Mouse (Mus musculus) MEL (cell line): ENCODE measurements around the gene Aco2. TPM values are rescaled to one million over a fixed set of nuclear protein-coding genes. Genes with fewer than 3 reads are reported as not detected.

Source experiments
- DNase-seq: peaks from one replicate; pipeline ENCODE4 v3.0.0; 2011; ENCODE audit warnings: low read depth, low spot score
- H3K27ac ChIP-seq: 2 replicates; pipeline ENCODE4 v1.5.1; 2012; ENCODE audit warnings: low read depth, mild to moderate bottlenecking, control low read depth, low read length, moderate library complexity; ENCODE audit not compliant: control insufficient read depth
- H3K27me3 ChIP-seq, 2 experiments: fragments of 150-350 bp in 1 of 2; sonication (generic) in 1 of 2; 2 replicates each; pipeline ENCODE4 v1.6.1; 2012; ENCODE audit warnings: low read length in 2 of 2, mild to moderate bottlenecking in 2 of 2, improper control_type of control experiment in 1 of 2, moderate library complexity in 1 of 2; ENCODE audit not compliant: insufficient read depth in 2 of 2, control insufficient read depth in 1 of 2
- H3K36me3 ChIP-seq, 2 experiments: 2 replicates each; pipeline ENCODE4 v1.6.1; 2012 to 2014; ENCODE audit warnings: low read length in 2 of 2, improper control_type of control experiment in 1 of 2, inconsistent platforms in 1 of 2, mild to moderate bottlenecking in 1 of 2; ENCODE audit not compliant: insufficient read depth in 2 of 2, control insufficient read depth in 1 of 2
- H3K4me1 ChIP-seq, 2 experiments: fragments of 150-350 bp in 1 of 2; sonication (generic) in 1 of 2; 2 replicates each; pipeline ENCODE4 v1.6.1; 2012; ENCODE audit warnings: low read length in 2 of 2, improper control_type of control experiment in 1 of 2, mild to moderate bottlenecking in 1 of 2; ENCODE audit not compliant: insufficient read depth in 2 of 2, control insufficient read depth in 1 of 2
- H3K4me3 ChIP-seq, 2 experiments: fragments of 150-350 bp in 1 of 2; sonication (generic) in 1 of 2; 2 replicates each; pipeline ENCODE4 v1.5.1; 2012; ENCODE audit warnings: low read depth in 2 of 2, low read length in 2 of 2, mild to moderate bottlenecking in 2 of 2, moderate library complexity in 2 of 2, control low read depth in 1 of 2, improper control_type of control experiment in 1 of 2; ENCODE audit not compliant: control insufficient read depth in 1 of 2, insufficient read depth in 1 of 2
- H3K79me2 ChIP-seq: 2 replicates; pipeline ENCODE4 v1.6.1; 2012; ENCODE audit warnings: mild to moderate bottlenecking, low read length, moderate library complexity; ENCODE audit not compliant: control insufficient read depth, poor library complexity, insufficient read depth
- H3K9ac ChIP-seq: 2 replicates; pipeline ENCODE4 v1.6.1; 2012; ENCODE audit warnings: low read depth, mild to moderate bottlenecking, control low read depth, low read length, moderate library complexity; ENCODE audit not compliant: control insufficient read depth, poor library complexity, severe bottlenecking
- H3K9me3 ChIP-seq: fragments of 150-350 bp; sonication (generic); replicated peaks from 2 replicates; pipeline ENCODE4 v1.6.1; 2012; ENCODE audit warnings: mild to moderate bottlenecking, low read length, improper control_type of control experiment, moderate library complexity; ENCODE audit not compliant: insufficient read depth
- BHLHE40 ChIP-seq: IDR thresholded peaks from 2 replicates; pipeline ENCODE4 v1.6.1; 2012; ENCODE audit warnings: low read depth, mild to moderate bottlenecking, inconsistent platforms, low read length, improper control_type of control experiment, borderline replicate concordance
- CHD1 ChIP-seq: IDR thresholded peaks from 2 replicates; pipeline ENCODE4 v1.6.1; 2012; ENCODE audit warnings: low read depth, mild to moderate bottlenecking, inconsistent platforms, low read length, improper control_type of control experiment
- CTCF ChIP-seq, 3 experiments: IDR thresholded peaks in 2 of 3; conservative IDR thresholded peaks in 1 of 3; 2 replicates each; pipeline ENCODE4 v1.5.1; 2011 to 2012; ENCODE audit warnings: low read length in 3 of 3, low read depth in 2 of 3, mild to moderate bottlenecking in 2 of 3, improper control_type of control experiment in 1 of 3, inconsistent platforms in 1 of 3, mixed read lengths in 1 of 3, moderate library complexity in 1 of 3; ENCODE audit not compliant: control insufficient read depth in 1 of 3, insufficient read depth in 1 of 3, poor library complexity in 1 of 3, severe bottlenecking in 1 of 3
- ELF1 ChIP-seq: IDR thresholded peaks from 2 replicates; pipeline ENCODE4 v1.6.1; 2014; ENCODE audit warnings: low read depth, mild to moderate bottlenecking, inconsistent platforms, low read length, improper control_type of control experiment, moderate library complexity
- EP300 ChIP-seq, 2 experiments: IDR thresholded peaks; 2 replicates each; pipeline ENCODE4 v1.6.1; 2011; ENCODE audit warnings: improper control_type of control experiment in 2 of 2, low read length in 2 of 2, low read depth in 1 of 2, mild to moderate bottlenecking in 1 of 2
- ETS1 ChIP-seq: IDR thresholded peaks from 2 replicates; pipeline ENCODE4 v1.6.1; 2012; ENCODE audit warnings: low read depth, mild to moderate bottlenecking, inconsistent platforms, low read length, improper control_type of control experiment, moderate library complexity
- GABPA ChIP-seq: IDR thresholded peaks from 2 replicates; pipeline ENCODE4 v1.6.1; 2012; ENCODE audit warnings: low read depth, mild to moderate bottlenecking, inconsistent platforms, low read length, improper control_type of control experiment, moderate library complexity
- GATA1 ChIP-seq: IDR thresholded peaks from 2 replicates; pipeline ENCODE4 v1.6.1; 2011; ENCODE audit warnings: low read depth, low read length, improper control_type of control experiment
- HCFC1 ChIP-seq: IDR thresholded peaks from 2 replicates; pipeline ENCODE4 v1.6.1; 2012; ENCODE audit warnings: low read depth, mild to moderate bottlenecking, inconsistent platforms, low read length, improper control_type of control experiment, moderate library complexity
- KAT2A ChIP-seq: conservative IDR thresholded peaks from 2 replicates; pipeline ENCODE4 v1.6.1; 2012; ENCODE audit warnings: low read depth, low read length, improper control_type of control experiment, inconsistent platforms
- MAFK ChIP-seq: IDR thresholded peaks from 2 replicates; pipeline ENCODE4 v1.6.1; 2011; ENCODE audit warnings: low read depth, mild to moderate bottlenecking, low read length, improper control_type of control experiment, borderline replicate concordance
- MAX ChIP-seq: IDR thresholded peaks from 2 replicates; pipeline ENCODE4 v1.6.1; 2011; ENCODE audit warnings: low read length, improper control_type of control experiment
- MAZ ChIP-seq: IDR thresholded peaks from 2 replicates; pipeline ENCODE4 v1.6.1; 2012; ENCODE audit warnings: low read depth, mild to moderate bottlenecking, inconsistent platforms, low read length, improper control_type of control experiment
- MEF2A ChIP-seq: IDR thresholded peaks from 2 replicates; pipeline ENCODE4 v1.6.1; 2014; ENCODE audit warnings: low read depth, mild to moderate bottlenecking, inconsistent platforms, low read length, improper control_type of control experiment; ENCODE audit not compliant: poor library complexity, insufficient replicate concordance, severe bottlenecking; ENCODE audit errors: extremely low read depth
- MXI1 ChIP-seq: IDR thresholded peaks from 2 replicates; pipeline ENCODE4 v1.6.1; 2011; ENCODE audit warnings: mild to moderate bottlenecking, low read depth, low read length, improper control_type of control experiment
- MYB ChIP-seq: IDR thresholded peaks from 2 replicates; pipeline ENCODE4 v1.6.1; 2011; ENCODE audit warnings: mild to moderate bottlenecking, low read depth, low read length, improper control_type of control experiment
- MYC ChIP-seq: IDR thresholded peaks from 2 replicates; pipeline ENCODE4 v1.6.1; 2011; ENCODE audit warnings: low read depth, mild to moderate bottlenecking, low read length, improper control_type of control experiment, moderate library complexity
- NELFE ChIP-seq: IDR thresholded peaks from 2 replicates; pipeline ENCODE4 v1.6.1; 2011; ENCODE audit warnings: low read depth, low read length, improper control_type of control experiment
- NRF1 ChIP-seq: IDR thresholded peaks from 2 replicates; pipeline ENCODE4 v1.6.1; 2014; ENCODE audit warnings: low read depth, mild to moderate bottlenecking, inconsistent platforms, low read length, improper control_type of control experiment, moderate library complexity; ENCODE audit not compliant: poor library complexity, insufficient read depth, severe bottlenecking
- POLR2A ChIP-seq, 2 experiments: IDR thresholded peaks; 2 replicates each; pipeline ENCODE4 v1.6.1; 2011 to 2012; ENCODE audit warnings: low read length in 2 of 2, mild to moderate bottlenecking in 2 of 2, control low read depth in 1 of 2, improper control_type of control experiment in 1 of 2, low read depth in 1 of 2, moderate library complexity in 1 of 2; ENCODE audit not compliant: control insufficient read depth in 1 of 2, insufficient read depth in 1 of 2, poor library complexity in 1 of 2
- POLR2AphosphoS5 ChIP-seq: IDR thresholded peaks from 2 replicates; pipeline ENCODE4 v1.6.1; 2012; ENCODE audit warnings: low read depth, borderline replicate concordance, mild to moderate bottlenecking, inconsistent platforms, low read length, moderate library complexity, mixed read lengths
- RCOR1 ChIP-seq: IDR thresholded peaks from 2 replicates; pipeline ENCODE4 v1.6.1; 2012; ENCODE audit warnings: low read depth, mild to moderate bottlenecking, inconsistent platforms, low read length, improper control_type of control experiment
- SIN3A ChIP-seq: IDR thresholded peaks from 2 replicates; pipeline ENCODE4 v1.6.1; 2012; ENCODE audit warnings: low read length, improper control_type of control experiment, inconsistent platforms
- SMC3 ChIP-seq: IDR thresholded peaks from 2 replicates; pipeline ENCODE4 v1.6.1; 2011; ENCODE audit warnings: low read depth, low read length, improper control_type of control experiment
- TAL1 ChIP-seq: IDR thresholded peaks from 2 replicates; pipeline ENCODE4 v1.6.1; 2012; ENCODE audit warnings: mild to moderate bottlenecking, inconsistent platforms, low read length, moderate library complexity, mixed read lengths
- TBP ChIP-seq: IDR thresholded peaks from 2 replicates; pipeline ENCODE4 v1.8.0; 2011; ENCODE audit warnings: low read depth, low read length, improper control_type of control experiment
- TCF12 ChIP-seq: IDR thresholded peaks from 2 replicates; pipeline ENCODE4 v1.6.1; 2014; ENCODE audit warnings: low read depth, mild to moderate bottlenecking, inconsistent platforms, low read length, improper control_type of control experiment, moderate library complexity
- USF1 ChIP-seq: IDR thresholded peaks from 2 replicates; pipeline ENCODE4 v1.6.1; 2014; ENCODE audit warnings: low read depth, mild to moderate bottlenecking, inconsistent platforms, low read length, improper control_type of control experiment, moderate library complexity
- ZC3H11A ChIP-seq: IDR thresholded peaks from 2 replicates; pipeline ENCODE4 v1.6.1; 2012; ENCODE audit warnings: low read depth, mild to moderate bottlenecking, inconsistent platforms, low read length, improper control_type of control experiment
- ZKSCAN1 ChIP-seq: IDR thresholded peaks from 2 replicates; pipeline ENCODE4 v1.6.1; 2012; ENCODE audit warnings: low read depth, mild to moderate bottlenecking, inconsistent platforms, low read length, improper control_type of control experiment, moderate library complexity
- ZMIZ1 ChIP-seq: IDR thresholded peaks from 2 replicates; pipeline ENCODE4 v1.6.1; 2012; ENCODE audit warnings: low read depth, mild to moderate bottlenecking, inconsistent platforms, low read length, improper control_type of control experiment, moderate library complexity
- ZNF384 ChIP-seq: IDR thresholded peaks from 2 replicates; pipeline ENCODE4 v1.6.1; 2012; ENCODE audit warnings: low read depth, mild to moderate bottlenecking, inconsistent platforms, low read length, improper control_type of control experiment
- polyA plus RNA-seq, 2 experiments: library from polyadenylated mRNA; stranded (reverse) in 1 of 2; unstranded in 1 of 2; fragments of >175 nt in 1 of 2; fragments of >200 nt in 1 of 2; gene quantifications; 2 replicates each; pipeline versions ENCODE4 v1.2.1 to v1.2.4; 2012; ENCODE audit warnings: low replicate concordance in 2 of 2, low read depth in 1 of 2; ENCODE audit not compliant: insufficient read length in 2 of 2, insufficient read depth in 1 of 2, missing spikeins in 1 of 2
- total RNA-seq: library from RNA; depleted of rRNA; stranded (reverse); fragments of 300-350 nt; gene quantifications from 2 replicates; pipeline ENCODE4 v1.2.3, GENCODE M21; 2012

Gene Aco2
- total and polyA plus RNA-seq, 3 experiments = 248 to 1,242 (median 447) TPM

- Histone ChIP-seq H3K27me3 (no peaks in the 10 kb centered on the region), H3K27ac (no peak overlapping the region), H3K4me1 (no peaks in the 10 kb centered on the region), H3K9ac (no peak overlapping the region), H3K36me3 (peaks cover 0 to 6% of the 10 kb centered on the region in 2 experiments; a peak in 2 of 4 replicates), H3K4me3 (no peak overlapping the region), H3K79me2 (peaks cover 15% of the 10 kb centered on the region), H3K9me3 (no peaks in the 10 kb centered on the region)
- DNase-seq = no peak
- TF ChIP-seq MAFK (no peak), ELF1 (no peak), EP300 (IDR thresholded peaks at IDR 0.05; ENCODE audit: low read depth in 1 of 2, low read length in 2 of 2) (no peak), RCOR1 (no peak), ZMIZ1 (no peak), TCF12 (no peak), TBP (no peak), CTCF (IDR thresholded peaks at IDR 0.05 in 2 of 3, conservative IDR thresholded peaks at IDR 0.05 in 1 of 3; ENCODE audit: control insufficient read depth in 1 of 3, insufficient read depth in 1 of 3, low read depth in 2 of 3, low read length in 3 of 3, poor library complexity in 1 of 3, severe bottlenecking in 1 of 3) (no peak), ETS1 (no peak), BHLHE40 (no peak), POLR2A (IDR thresholded peaks at IDR 0.05; ENCODE audit: control insufficient read depth in 1 of 2, insufficient read depth in 1 of 2, low read depth in 1 of 2, low read length in 2 of 2, poor library complexity in 1 of 2) (no peak), NELFE (no peak)
Measured at GRCm38 (mm10) chr15:81847861-81848260, 24.2 kb upstream of the Aco2 start.

GRCm38 (mm10) chr15:81848301-81848700 lies 23.8 kb upstream of the Aco2 start:
- H3K27ac ChIP-seq = no peak overlapping the region
- peak; percentile 72 for DNase-seq
- H3K4me3 ChIP-seq = no peak overlapping the region
- H3K9ac ChIP-seq = no peak overlapping the region
- peaks cover 16% of the 10 kb centered on the region for H3K79me2 ChIP-seq
- peaks cover 0 to 6% of the 10 kb centered on the region in 2 experiments; a peak in 2 of 4 replicates for H3K36me3 ChIP-seq
- H3K4me1 ChIP-seq = no peaks in the 10 kb centered on the region
- H3K9me3 ChIP-seq = no peaks in the 10 kb centered on the region
- H3K27me3 ChIP-seq = no peaks in the 10 kb centered on the region
- TF ChIP-seq BHLHE40 (no peak), TAL1 (no peak), KAT2A (no peak), ZKSCAN1 (no peak), MAZ (no peak), ZNF384 (peak; percentile 58; the same call in 1 of the 2 replicates), ZMIZ1 (no peak), HCFC1 (no peak; the same call in 1 of the 2 replicates), CHD1 (no peak), NRF1 (no peak), MYB (no peak), ETS1 (no peak), GATA1 (no peak), ELF1 (no peak), MEF2A (no peak), SMC3 (peak; percentile 45), USF1 (no peak), SIN3A (peak; percentile 60), POLR2AphosphoS5 (no peak), TCF12 (no peak), NELFE (no peak), ZC3H11A (no peak), MYC (0 out of 2 replicates have a peak, but pooled peaks have one; percentile 39), GABPA (no peak), MAX (no peak), MXI1 (peak; percentile 52; the same call in 1 of the 2 replicates), RCOR1 (no peak)
